Mouse (Mus musculus) hindbrain, embryonic 10.5 days (tissue): ENCODE data around the gene Col4a2. TPM values are rescaled to one million over a fixed set of nuclear protein-coding genes. Genes with fewer than 3 reads are reported as not detected.

Experiments used
- DNase-seq: peaks from one replicate; pipeline ENCODE4 v3.0.0-alpha.2; 2017; ENCODE audit warnings: low spot score
- H3K27ac ChIP-seq: fragments of 300-500 bp; sonication (generic); 2 replicates; pipeline ENCODE4 v1.5.1; 2016; ENCODE audit warnings: mild to moderate bottlenecking, moderate library complexity
- H3K27me3 ChIP-seq: fragments of 300-500 bp; sonication (generic); 2 replicates; pipeline ENCODE4 v1.6.1; 2016; ENCODE audit warnings: mild to moderate bottlenecking; ENCODE audit not compliant: poor library complexity, insufficient read depth, severe bottlenecking
- H3K36me3 ChIP-seq: fragments of 300-500 bp; sonication (generic); 2 replicates; pipeline ENCODE4 v1.6.1; 2016; ENCODE audit warnings: mild to moderate bottlenecking, moderate library complexity
- H3K4me1 ChIP-seq: fragments of 300-500 bp; sonication (generic); replicated peaks from 2 replicates; pipeline ENCODE4 v1.6.1; 2016; ENCODE audit warnings: mild to moderate bottlenecking
- H3K4me3 ChIP-seq: fragments of 300-500 bp; sonication (generic); 2 replicates; pipeline ENCODE4 v1.5.1; 2016; ENCODE audit warnings: mild to moderate bottlenecking, moderate library complexity
- H3K9me3 ChIP-seq: fragments of 300-500 bp; sonication (generic); 2 replicates; pipeline ENCODE4 v1.6.1; 2016; ENCODE audit warnings: mild to moderate bottlenecking, moderate library complexity
- WGBS: fragments of 180-500 bp; shearing (Covaris S2); methylation state at CpG from one replicate; pipeline ENCODE4 v1.1.7; 2016; 5-methylcytosine and 5-hydroxymethylcytosine counted together
- polyA plus RNA-seq: library from polyadenylated mRNA; unstranded; fragments of >200 nt; fragmentation: Nextera tagmentation; extraction: Ambion mirVana; gene quantifications from 2 replicates; pipeline ENCODE4 v1.2.1, GENCODE M21; 2016

The Col4a2 gene
- polyA plus RNA-seq, result 51.1 and 52.9 TPM in 2 replicates

DNA sequence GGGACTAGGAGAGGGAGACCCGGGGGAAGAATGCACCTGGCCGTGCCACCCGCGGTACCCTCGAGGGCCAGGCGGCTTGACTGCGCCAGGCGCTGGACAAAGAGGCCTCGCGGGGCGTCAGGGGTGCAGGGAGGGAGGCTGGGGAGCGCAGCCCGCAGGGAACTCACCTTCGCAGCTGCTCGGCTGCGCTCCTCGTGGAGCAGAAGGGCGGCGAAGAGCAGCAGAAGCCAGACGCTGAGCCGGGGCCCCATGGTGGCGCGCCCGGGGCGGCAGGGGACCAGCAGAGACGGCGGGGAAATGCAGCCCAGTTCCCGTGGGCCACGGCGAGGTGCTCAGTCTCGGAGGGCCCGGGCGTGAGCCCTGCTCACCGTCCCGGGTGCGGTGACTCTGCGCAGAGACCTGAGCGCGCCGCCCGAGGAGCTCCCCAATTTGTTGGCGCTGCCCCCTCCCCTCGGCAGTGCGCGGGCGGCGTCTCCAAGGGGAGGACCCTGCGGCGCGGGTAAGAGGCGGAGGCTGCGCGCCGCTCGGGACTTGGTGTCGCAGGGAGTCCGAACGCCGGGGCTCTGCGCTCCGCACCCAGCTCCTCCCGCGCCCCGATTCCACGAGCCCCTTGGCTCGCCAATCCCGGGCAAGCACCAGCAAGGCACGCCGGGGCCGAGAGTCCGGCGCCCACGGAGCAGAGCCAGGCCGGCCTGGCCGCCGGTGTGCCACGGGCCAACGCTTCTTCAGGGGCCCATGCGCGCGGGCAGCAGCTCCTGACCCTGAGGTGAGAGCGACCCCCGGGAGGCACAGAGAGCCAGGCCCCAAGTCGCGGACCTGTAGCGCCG lies at the start of gene Col4a2, which contains the start of gene Col4a1:
Gene Col4a2, plus strand, starts transcription at position 457 of the 827 bp plus-strand sequence.
Gene Col4a1, minus strand, starts transcription at position 478 of the 827 bp plus-strand sequence.
- Histone ChIP-seq H3K27ac (peak within 1 kb of the TSS; percentile 91), H3K4me1 (peaks cover 90% of the 10 kb centered on the region), H3K36me3 (no peaks in the 10 kb centered on the region), H3K9me3 (no peaks in the 10 kb centered on the region), H3K27me3 (peaks cover 90% of the 10 kb centered on the region), H3K4me3 (peak within 1 kb of the TSS; percentile 75)
- DNase-seq, result peak; percentile 76
- WGBS, result under 1% methylated on average over 77 of the region's 87 CpGs

DNA sequence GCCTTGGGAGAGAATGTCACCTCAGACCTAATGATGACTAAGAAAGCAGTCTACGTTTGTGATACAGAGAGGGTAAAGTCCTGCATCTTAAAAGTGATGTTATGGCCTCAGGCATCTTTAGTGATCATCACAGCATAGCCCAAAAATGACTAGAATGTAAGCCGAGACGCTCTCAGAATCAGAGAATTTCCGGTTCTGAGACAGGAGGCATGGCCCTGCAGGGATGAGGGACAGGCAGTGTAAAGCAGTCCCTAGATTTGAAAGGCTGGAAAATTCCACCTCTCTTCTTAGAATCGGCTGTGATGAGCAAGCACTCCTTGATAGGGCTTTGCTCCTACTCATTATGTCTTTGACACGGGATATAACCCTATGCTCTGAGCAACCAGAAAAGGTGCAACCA lies 48.8 kb upstream of the Col4a2 start:
- Histone ChIP-seq H3K27me3 (no peaks in the 10 kb centered on the region), H3K27ac (no peak overlapping the region), H3K4me3 (no peak overlapping the region), H3K36me3 (no peaks in the 10 kb centered on the region), H3K9me3 (no peaks in the 10 kb centered on the region), H3K4me1 (peaks cover 23% of the 10 kb centered on the region)
- DNase-seq, result no peak
- WGBS, result 81% methylated on average over 6 of the region's 6 CpGs

DNA sequence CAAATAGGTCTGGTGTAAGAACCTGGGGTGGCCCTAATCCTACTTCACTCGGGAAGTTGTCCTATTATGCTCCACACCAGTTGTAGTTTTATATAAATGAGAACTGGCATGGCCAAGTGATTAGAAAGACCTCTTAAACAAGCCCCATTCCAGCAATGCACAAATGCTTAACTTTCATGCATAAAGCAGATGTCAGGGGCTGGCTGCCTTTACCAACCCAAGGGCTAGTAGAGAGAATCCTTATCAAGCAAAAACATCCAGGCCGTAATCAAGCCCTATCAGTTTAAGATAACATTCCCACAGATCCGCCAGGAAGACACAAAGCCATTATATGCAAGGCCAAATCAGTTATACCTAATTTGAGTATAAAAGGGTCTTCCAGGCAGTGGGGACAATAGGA lies 46.6 kb upstream of the Col4a2 start:
- 83% methylated on average over 3 of the region's 3 CpGs for WGBS
- Histone ChIP-seq H3K4me1 (peaks cover 9% of the 10 kb centered on the region; the same call in 1 of the 2 replicates), H3K27me3 (no peaks in the 10 kb centered on the region), H3K27ac (no peak overlapping the region), H3K36me3 (no peaks in the 10 kb centered on the region), H3K4me3 (no peak overlapping the region), H3K9me3 (no peaks in the 10 kb centered on the region)
- no peak for DNase-seq

- no peaks in the 10 kb centered on the region for H3K27me3 ChIP-seq
- 85% methylated on average over 2 of the region's 2 CpGs for WGBS
These were observed 46.1 kb upstream of the Col4a2 start for GRCm38 (mm10) chr8:11266471-11266870.

DNA sequence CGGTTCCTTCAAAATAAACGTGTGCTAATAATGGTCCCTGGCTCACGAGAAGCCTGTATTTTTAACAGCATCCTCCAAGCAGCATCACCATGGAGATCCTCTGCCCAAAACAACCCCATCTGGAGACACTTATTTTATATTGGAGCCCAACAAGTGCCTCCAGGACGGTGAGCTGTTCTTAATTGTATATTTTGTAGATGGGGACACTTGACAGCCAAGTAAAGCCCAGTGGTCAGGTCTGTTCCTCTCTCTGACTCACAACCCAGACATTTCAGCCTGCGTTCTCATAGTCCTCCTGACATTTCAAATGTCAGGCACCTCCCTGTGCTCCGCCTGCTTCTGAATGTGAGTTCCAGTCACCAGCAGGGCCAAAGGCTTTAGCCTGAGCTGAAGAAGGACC lies 43.9 kb upstream of the Col4a2 start:
- no peak overlapping the region for H3K27ac ChIP-seq
- 86% methylated on average over 6 of the region's 6 CpGs for WGBS
- no peaks in the 10 kb centered on the region for H3K9me3 ChIP-seq
- H3K4me3 ChIP-seq, result no peak overlapping the region
- DNase-seq, result no peak
- H3K27me3 ChIP-seq, result no peaks in the 10 kb centered on the region
- H3K36me3 ChIP-seq, result no peaks in the 10 kb centered on the region
- 0 out of 2 replicates have a peak, but pooled peaks cover 10% of the 10 kb centered on the region for H3K4me1 ChIP-seq

More at GRCm38 (mm10) chr8:11266471-11266870, 46.1 kb upstream of the Col4a2 start:
- Histone ChIP-seq H3K4me3 (no peak overlapping the region), H3K4me1 (peaks cover 9% of the 10 kb centered on the region; the same call in 1 of the 2 replicates), H3K27ac (no peak overlapping the region), H3K36me3 (no peaks in the 10 kb centered on the region), H3K9me3 (no peaks in the 10 kb centered on the region)
- DNase-seq, result no peak

DNA sequence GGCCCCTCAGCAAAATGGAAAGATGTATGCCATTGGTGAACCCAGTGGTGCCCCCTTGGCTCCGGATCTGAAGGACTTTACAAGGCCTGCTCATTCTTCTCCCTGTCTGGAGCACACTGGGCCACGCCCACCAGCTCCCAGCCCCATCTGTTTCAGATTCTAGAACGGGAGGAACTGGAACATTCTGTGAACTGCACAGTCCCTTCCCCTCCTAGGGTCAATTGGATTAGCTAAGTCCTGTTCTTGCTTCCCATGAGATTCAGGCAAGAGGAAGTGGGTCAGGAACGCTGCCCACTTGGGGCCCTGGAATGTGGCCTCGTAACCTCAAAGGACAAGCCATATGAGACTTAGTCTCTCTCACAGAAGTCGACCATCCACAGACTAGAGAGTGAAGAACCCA lies 41.8 kb upstream of the Col4a2 start:
- Histone ChIP-seq H3K27me3 (no peaks in the 10 kb centered on the region), H3K9me3 (no peaks in the 10 kb centered on the region), H3K27ac (no peak overlapping the region), H3K4me1 (peaks cover 12% of the 10 kb centered on the region), H3K36me3 (no peaks in the 10 kb centered on the region), H3K4me3 (no peak overlapping the region)
- DNase-seq, result no peak
- WGBS, result 72% methylated on average over 6 of the region's 6 CpGs

DNA sequence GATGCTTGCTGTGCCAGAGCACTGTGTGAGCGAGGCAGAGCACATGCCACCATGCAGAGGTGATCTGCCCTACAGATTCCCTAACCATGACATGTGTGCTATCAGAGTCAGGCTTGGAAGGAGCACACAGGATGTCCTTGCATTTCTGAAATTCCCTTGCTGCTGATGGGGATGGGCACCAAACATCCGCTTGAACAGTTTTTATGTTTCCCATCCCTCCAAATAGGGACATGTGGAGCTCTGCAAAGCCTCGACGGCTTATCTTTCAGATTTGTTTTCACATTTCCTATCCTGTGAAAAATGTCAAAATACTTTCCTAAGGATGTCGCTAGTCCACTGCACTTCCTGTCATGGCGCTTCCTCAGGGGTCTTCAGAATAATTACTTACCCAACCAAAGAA lies 40.4 kb upstream of the Col4a2 start:
- Histone ChIP-seq H3K27ac (no peak overlapping the region), H3K36me3 (no peaks in the 10 kb centered on the region), H3K9me3 (no peaks in the 10 kb centered on the region), H3K4me1 (peaks cover 12% of the 10 kb centered on the region), H3K27me3 (no peaks in the 10 kb centered on the region), H3K4me3 (no peak overlapping the region)
- WGBS, result 92% methylated on average over 6 of the region's 6 CpGs
- DNase-seq, result no peak

GRCm38 (mm10) chr8:11273506-11274158 lies 39.0 kb upstream of the Col4a2 start:
- WGBS, result 89% methylated on average over 15 of the region's 15 CpGs
- H3K4me1 ChIP-seq, result peaks cover 22% of the 10 kb centered on the region

GRCm38 (mm10) chr8:11274415-11274814 lies 38.2 kb upstream of the Col4a2 start:
- no peaks in the 10 kb centered on the region for H3K36me3 ChIP-seq
- no peak overlapping the region for H3K4me3 ChIP-seq
- H3K9me3 ChIP-seq, result no peaks in the 10 kb centered on the region
- H3K27ac ChIP-seq, result no peak overlapping the region
- H3K4me1 ChIP-seq, result peaks cover 30% of the 10 kb centered on the region
- no peak for DNase-seq
- WGBS, result 76% methylated on average over 7 of the region's 7 CpGs
- H3K27me3 ChIP-seq, result no peaks in the 10 kb centered on the region

More at GRCm38 (mm10) chr8:11273506-11274158, 39.0 kb upstream of the Col4a2 start:
- Histone ChIP-seq H3K9me3 (no peaks in the 10 kb centered on the region), H3K36me3 (no peaks in the 10 kb centered on the region), H3K27me3 (no peaks in the 10 kb centered on the region), H3K4me3 (no peak overlapping the region), H3K27ac (no peak overlapping the region)
- no peak for DNase-seq

- 84% methylated on average over 6 of the region's 6 CpGs for WGBS
These were observed 36.3 kb upstream of the Col4a2 start for GRCm38 (mm10) chr8:11276286-11276685.

GRCm38 (mm10) chr8:11277602-11278051 lies 35.0 kb upstream of the Col4a2 start:
- Histone ChIP-seq H3K4me3 (no peak overlapping the region), H3K36me3 (no peaks in the 10 kb centered on the region), H3K9me3 (no peaks in the 10 kb centered on the region), H3K4me1 (peaks cover 55% of the 10 kb centered on the region), H3K27ac (peak overlapping the region; percentile 66; the same call in 1 of the 2 replicates), H3K27me3 (no peaks in the 10 kb centered on the region)
- DNase-seq, result no peak
- WGBS, result 77% methylated on average over 3 of the region's 3 CpGs

More at GRCm38 (mm10) chr8:11276286-11276685, 36.3 kb upstream of the Col4a2 start:
- Histone ChIP-seq H3K4me1 (peaks cover 45% of the 10 kb centered on the region), H3K36me3 (no peaks in the 10 kb centered on the region), H3K4me3 (no peak overlapping the region), H3K9me3 (no peaks in the 10 kb centered on the region), H3K27ac (no peak overlapping the region), H3K27me3 (no peaks in the 10 kb centered on the region)
- DNase-seq, result no peak

GRCm38 (mm10) chr8:11278101-11278611 lies 34.4 kb upstream of the Col4a2 start:
- H3K27ac ChIP-seq, result peak overlapping the region; percentile 66
- no peaks in the 10 kb centered on the region for H3K9me3 ChIP-seq
- no peaks in the 10 kb centered on the region for H3K36me3 ChIP-seq
- no peaks in the 10 kb centered on the region for H3K27me3 ChIP-seq
- DNase-seq, result no peak
- H3K4me1 ChIP-seq, result peaks cover 60% of the 10 kb centered on the region
- no peak overlapping the region for H3K4me3 ChIP-seq
- 71% methylated on average over 4 of the region's 4 CpGs for WGBS
